Mouse (Mus musculus): ENCODE measurements around the gene Pak1. TPM values are rescaled to one million over a fixed set of nuclear protein-coding genes. Genes with fewer than 3 reads are reported as not detected.

Pak1 gene
- polyA plus RNA-seq, 1 experiment from 2014 or later: 148 TPM

DNA sequence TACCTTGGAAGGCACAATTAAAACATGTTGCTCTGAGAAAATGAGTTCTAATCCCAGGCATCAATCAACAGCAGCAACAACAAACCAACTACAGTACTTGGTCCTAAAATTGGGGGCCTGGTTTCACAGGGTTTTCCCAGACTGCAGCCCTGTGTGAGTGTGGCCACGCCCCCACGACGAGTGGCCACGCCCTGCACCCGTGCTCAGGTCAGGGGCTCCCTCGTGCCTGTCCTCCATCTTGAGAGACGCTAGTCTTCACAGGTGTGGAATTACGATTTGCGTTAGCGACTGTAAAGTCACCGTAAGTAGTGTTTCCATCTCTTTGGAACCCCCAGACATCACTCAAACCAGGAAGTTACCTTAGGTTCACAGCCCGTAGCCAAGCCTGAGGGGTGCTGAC is 131.4 kb downstream of the Pak1 start, which contains the start of gene Gdpd4:
TSS of gene Gdpd4 (plus strand) at position 214 of the 400 bp plus-strand sequence.
- WGBS: 81% methylated on average over 12 of the region's 12 CpGs
- no peak for ATAC-seq
- no peaks in the 10 kb centered on the region for H3K4me1 ChIP-seq (ENCODE audit: control insufficient read depth, insufficient read depth, low read length)

GRCm38 (mm10) chr7:97925819-97926218 is 137.5 kb downstream of the Pak1 start:
- Histone ChIP-seq H3K27ac (ENCODE audit: low read length) (no peak overlapping the region), H3K9me3 (replicated peaks; ENCODE audit: control insufficient read depth, low read length, poor library complexity, severe bottlenecking) (no peaks in the 10 kb centered on the region), H3K27me3 (ENCODE audit: control insufficient read depth, insufficient read depth, low read depth, low read length) (no peaks in the 10 kb centered on the region), H3K4me1 (ENCODE audit: control insufficient read depth, insufficient read depth, low read length) (no peaks in the 10 kb centered on the region), H3K9ac (ENCODE audit: low read depth, low read length) (no peak overlapping the region), H3K4me3 (ENCODE audit: low read depth, low read length) (no peak overlapping the region), H3K36me3 (ENCODE audit: control insufficient read depth, insufficient read depth, low read length) (no peaks in the 10 kb centered on the region), H3K4me2 (ENCODE audit: low read length) (no peak overlapping the region)
- ATAC-seq: no peak
- 75% methylated on average over 1 of the region's 1 CpGs for WGBS

More for the DNA sequence above, 131.4 kb downstream of the Pak1 start, which contains the start of gene Gdpd4:
- H3K27ac ChIP-seq (ENCODE audit: low read length): no peak within 1 kb of the TSS
- no peaks in the 10 kb centered on the region for H3K36me3 ChIP-seq (ENCODE audit: control insufficient read depth, insufficient read depth, low read length)
- no peaks in the 10 kb centered on the region for H3K9me3 ChIP-seq (replicated peaks; ENCODE audit: control insufficient read depth, low read length, poor library complexity, severe bottlenecking)
- no peaks in the 10 kb centered on the region for H3K27me3 ChIP-seq (ENCODE audit: control insufficient read depth, insufficient read depth, low read depth, low read length)
- no peak within 1 kb of the TSS for H3K4me3 ChIP-seq (ENCODE audit: low read depth, low read length)
- H3K9ac ChIP-seq (ENCODE audit: low read depth, low read length): no peak within 1 kb of the TSS
- H3K4me2 ChIP-seq (ENCODE audit: low read length): no peak within 1 kb of the TSS

GRCm38 (mm10) chr7:97926978-97927377 is 138.6 kb downstream of the Pak1 start:
- Histone ChIP-seq H3K27me3 (ENCODE audit: control insufficient read depth, insufficient read depth, low read depth, low read length) (no peaks in the 10 kb centered on the region), H3K9me3 (replicated peaks; ENCODE audit: control insufficient read depth, low read length, poor library complexity, severe bottlenecking) (no peaks in the 10 kb centered on the region), H3K4me1 (ENCODE audit: control insufficient read depth, insufficient read depth, low read length) (no peaks in the 10 kb centered on the region), H3K9ac (ENCODE audit: low read depth, low read length) (no peak overlapping the region), H3K27ac (ENCODE audit: low read length) (no peak overlapping the region), H3K4me2 (ENCODE audit: low read length) (no peak overlapping the region), H3K4me3 (ENCODE audit: low read depth, low read length) (no peak overlapping the region), H3K36me3 (ENCODE audit: control insufficient read depth, insufficient read depth, low read length) (no peaks in the 10 kb centered on the region)
- ATAC-seq: no peak
- WGBS: 74% methylated on average over 5 of the region's 5 CpGs

DNA sequence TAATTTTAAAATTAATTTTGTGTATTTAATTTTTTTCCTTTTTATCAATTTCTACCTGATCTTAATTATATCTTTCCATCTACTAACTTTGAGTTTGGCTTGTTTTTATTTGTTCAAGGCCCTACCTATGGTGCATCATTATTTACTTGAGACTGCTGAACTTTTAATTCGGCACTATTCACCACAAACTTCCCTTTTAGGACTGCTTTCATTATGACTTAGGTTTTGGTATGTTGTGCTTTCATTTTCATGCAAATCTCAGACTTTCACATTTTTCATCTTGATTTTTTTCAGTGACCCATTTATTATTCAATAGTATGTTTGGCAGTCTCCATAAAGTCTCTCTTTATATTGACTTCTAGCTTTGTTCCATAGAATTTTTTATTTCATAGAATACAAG is 156.1 kb downstream of the Pak1 start:
- H3K4me2 ChIP-seq (ENCODE audit: low read length): no peak overlapping the region
- no peaks in the 10 kb centered on the region for H3K27me3 ChIP-seq (ENCODE audit: control insufficient read depth, insufficient read depth, low read depth, low read length)
- H3K9ac ChIP-seq (ENCODE audit: low read depth, low read length): no peak overlapping the region
- no peak for ATAC-seq
- no peaks in the 10 kb centered on the region for H3K36me3 ChIP-seq (ENCODE audit: control insufficient read depth, insufficient read depth, low read length)
- H3K4me1 ChIP-seq (ENCODE audit: control insufficient read depth, insufficient read depth, low read length): no peaks in the 10 kb centered on the region
- 86% methylated on average over 1 of the region's 1 CpGs for WGBS
- H3K27ac ChIP-seq (ENCODE audit: low read length): no peak overlapping the region
- no peak overlapping the region for H3K4me3 ChIP-seq (ENCODE audit: low read depth, low read length)
- no peaks in the 10 kb centered on the region for H3K9me3 ChIP-seq (replicated peaks; ENCODE audit: control insufficient read depth, low read length, poor library complexity, severe bottlenecking)

Other genes with a start within 250 kb of the Pak1 start
- gene Aamdc, start 209.0 kb upstream of the Pak1 start, polyA plus RNA-seq (2015; fragmentation: Nextera tagmentation; extraction: Ambion mirVana): 52.6 and 53.8 TPM in 2 replicates
- 26.9 and 35.6 TPM in 2 replicates for gene Rsf1, start 208.7 kb upstream of the Pak1 start, polyA plus RNA-seq (2015; fragmentation: Nextera tagmentation; extraction: Ambion mirVana)
- gene Clns1a, start 91.9 kb upstream of the Pak1 start, polyA plus RNA-seq (2015; fragmentation: Nextera tagmentation; extraction: Ambion mirVana): 167 and 169 TPM in 2 replicates
- gene Aqp11, start 50.3 kb upstream of the Pak1 start, polyA plus RNA-seq (2015; fragmentation: Nextera tagmentation; extraction: Ambion mirVana): 15.2 and 18.5 TPM in 2 replicates
- gene Gdpd4, start 131.4 kb downstream of the Pak1 start, polyA plus RNA-seq (2015; fragmentation: Nextera tagmentation; extraction: Ambion mirVana): 0.09 TPM in 1 of 2 replicates, not detected in the other